Mouse (Mus musculus) gastrocnemius, adult 2 months (tissue): ENCODE results near the gene Tmem52b. TPM values are rescaled to one million over a fixed set of nuclear protein-coding genes. Genes with fewer than 3 reads are reported as not detected.

Source experiments
- DNase-seq: peaks from one replicate; pipeline ENCODE4 v3.0.0; 2022
- H3K27ac ChIP-seq: fragments of 200-600 bp; 2 replicates; pipeline ENCODE4 v1.8.1; 2022; ENCODE audit warnings: mild to moderate bottlenecking
- H3K4me3 ChIP-seq: fragments of 200-600 bp; 2 replicates; pipeline ENCODE4 v1.8.1; 2022; ENCODE audit warnings: mild to moderate bottlenecking, moderate library complexity
- CTCF ChIP-seq: fragments of 200-600 bp; IDR thresholded peaks from 2 replicates; pipeline ENCODE4 v1.8.1; 2022; ENCODE audit warnings: antibody characterized with exemption, mild to moderate bottlenecking, moderate library complexity
- intact Hi-C: fragments of 180-260 bp; cut with DNase I; formaldehyde crosslinking; loops from one replicate; pipeline ENCODE4 v1.15.1; 2025
- total RNA-seq, 2 experiments: library from RNA; stranded (reverse); gene quantifications; 2 replicates each; pipeline ENCODE4 v1.2.3; 2021

The Tmem52b gene
- total RNA-seq, 2 experiments from 2014 or later = not detected

DNA sequence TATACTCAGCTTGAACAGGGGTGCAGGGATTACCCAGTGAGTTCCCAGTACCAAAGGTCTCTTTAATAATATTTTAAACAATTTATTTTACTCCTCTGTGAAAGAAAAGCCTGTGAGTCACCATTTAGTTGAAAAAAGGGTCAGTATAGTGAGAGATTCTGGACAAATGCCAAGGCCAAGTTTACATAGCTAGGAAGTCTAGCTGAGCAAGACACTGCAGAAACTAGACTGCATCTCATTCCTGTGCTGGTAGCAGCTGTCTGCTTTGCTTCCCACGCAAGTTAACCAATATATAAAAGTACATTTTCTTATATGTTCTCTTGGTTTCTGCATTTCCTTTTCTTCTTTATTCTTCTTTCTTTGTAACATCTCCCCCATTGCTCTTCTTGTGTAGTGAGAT lies 1.1 kb downstream of the Tmem52b start:
- Histone ChIP-seq H3K27ac (no peak overlapping the region), H3K4me3 (no peak overlapping the region)
- DNase-seq = no peak
- no peak for TF ChIP-seq CTCF
- intact Hi-C loops = no loop called here

DNA sequence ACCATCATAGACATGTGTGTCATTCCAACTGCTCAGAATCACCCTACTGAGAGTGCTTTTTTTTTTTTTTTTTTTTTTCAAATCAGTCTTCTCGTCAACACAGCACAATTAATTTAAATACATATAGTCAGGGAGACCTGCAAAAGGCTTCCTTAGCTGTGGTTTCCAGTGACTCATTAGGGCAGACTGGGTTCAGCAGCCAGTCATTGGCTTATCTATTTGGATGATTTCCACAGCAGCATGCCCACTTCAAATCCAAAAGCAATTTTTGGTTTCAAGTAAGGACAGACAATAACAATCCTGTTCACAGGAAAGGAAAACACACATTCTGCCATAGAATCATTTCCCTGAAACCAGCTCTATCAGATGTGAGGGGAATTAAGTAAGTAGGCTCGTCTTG lies 2.0 kb downstream of the Tmem52b start:
- no peak overlapping the region for H3K4me3 ChIP-seq
- no peak for DNase-seq
- intact Hi-C loops = no loop called here
- TF ChIP-seq CTCF = no peak
- H3K27ac ChIP-seq = no peak overlapping the region

DNA sequence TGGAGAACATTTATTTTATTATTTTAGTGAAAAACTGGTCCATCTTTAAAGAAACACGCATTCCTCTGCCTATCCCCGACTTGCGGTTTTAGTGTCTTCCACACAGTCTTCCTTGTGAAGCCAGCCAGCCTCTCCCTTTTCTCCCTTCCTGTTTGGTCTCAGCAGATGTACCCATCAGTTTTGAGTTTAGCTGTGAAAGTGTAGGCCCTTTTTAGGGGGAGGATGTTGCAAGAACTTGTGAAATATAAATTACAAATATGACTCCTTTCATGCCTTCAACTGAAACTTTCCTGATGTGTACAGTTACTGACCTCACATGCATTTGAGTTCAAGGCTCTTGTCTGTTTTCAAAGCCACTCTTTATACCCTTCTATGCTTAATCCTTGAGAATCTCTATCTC lies 2.7 kb downstream of the Tmem52b start:
- intact Hi-C loops = no loop called here
- H3K4me3 ChIP-seq = no peak overlapping the region
- no peak for TF ChIP-seq CTCF
- H3K27ac ChIP-seq = no peak overlapping the region
- DNase-seq = no peak

DNA sequence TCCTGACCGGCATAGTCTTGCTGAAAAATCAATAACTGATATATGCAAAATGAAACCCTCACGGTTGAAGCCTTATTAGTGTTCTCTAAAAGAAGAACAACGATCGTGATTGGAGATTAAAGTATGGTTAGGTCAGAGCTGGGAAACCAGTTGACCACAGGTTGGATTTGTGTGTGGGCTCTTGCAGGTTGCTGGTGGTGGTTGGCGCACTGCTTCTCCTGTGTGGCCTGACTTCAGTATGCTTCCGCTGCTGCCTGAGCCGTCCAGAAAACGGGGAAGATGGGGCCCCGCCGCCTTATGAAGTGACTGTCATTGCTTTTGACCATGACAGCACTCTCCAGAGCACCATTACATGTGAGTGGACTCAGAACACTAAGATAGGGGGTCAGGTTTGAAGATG lies 4.0 kb downstream of the Tmem52b start:
- no peak for DNase-seq
- no peak overlapping the region for H3K27ac ChIP-seq
- no peak for TF ChIP-seq CTCF
- intact Hi-C loops = no loop called here
- no peak overlapping the region for H3K4me3 ChIP-seq

DNA sequence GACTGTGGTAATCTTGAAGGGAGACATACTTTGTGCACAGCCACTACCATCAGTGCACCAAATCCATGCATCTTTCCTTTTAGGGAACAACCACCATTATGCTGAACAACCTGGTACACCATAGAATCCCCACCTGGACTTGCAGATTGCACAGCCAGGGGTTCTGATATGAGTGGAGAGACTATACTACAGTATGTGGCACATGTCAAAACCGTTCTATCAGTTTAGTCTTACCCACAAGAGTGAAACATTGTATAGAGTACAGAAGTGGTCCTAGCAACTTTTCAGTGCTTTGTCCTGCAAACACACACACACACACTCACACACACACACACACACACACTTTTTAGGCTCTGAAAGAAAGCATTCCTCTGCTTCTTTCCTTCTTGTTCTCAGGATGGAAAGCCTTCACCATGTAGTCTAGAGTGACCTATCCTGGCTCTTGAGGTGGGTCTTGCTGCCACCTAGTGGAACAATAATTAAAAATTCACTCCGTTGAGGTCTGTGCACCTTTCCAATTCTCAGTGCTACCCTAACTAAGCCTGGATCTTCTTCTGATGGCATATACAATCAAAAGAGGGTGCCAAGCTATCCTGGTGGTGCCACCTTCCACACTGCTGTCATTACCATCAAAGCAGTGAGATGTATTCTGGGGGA lies 5.5 kb downstream of the Tmem52b start:
- no peak for DNase-seq
- intact Hi-C loops = loop anchor here (2.0 kb wide), 1 partner anchor 125 kb away; no protein-coding TSS in a partner anchor
- peak; percentile 63 for TF ChIP-seq CTCF
- Histone ChIP-seq H3K27ac (no peak overlapping the region), H3K4me3 (no peak overlapping the region)

DNA sequence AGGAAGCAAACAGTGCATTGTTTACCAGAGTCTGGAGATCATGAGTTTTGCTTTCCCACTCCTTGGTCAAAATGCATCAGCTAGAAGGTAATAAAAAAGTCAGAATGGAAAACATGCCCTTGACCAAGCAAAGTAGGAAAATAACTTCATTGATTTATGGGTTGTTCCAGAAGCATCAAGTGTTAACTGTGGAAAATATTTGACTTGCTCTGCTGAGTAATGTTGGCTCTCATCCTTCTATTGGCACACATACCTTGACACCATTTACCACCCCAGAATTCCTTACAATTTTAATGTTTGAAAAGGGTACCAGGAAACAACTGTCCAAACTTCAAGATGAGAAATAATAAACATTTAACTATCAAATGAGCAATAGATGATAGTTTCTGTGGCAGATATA lies 13.7 kb downstream of the Tmem52b start:
- intact Hi-C loops = no loop called here
- no peak overlapping the region for H3K27ac ChIP-seq
- no peak for TF ChIP-seq CTCF
- DNase-seq = no peak
- H3K4me3 ChIP-seq = no peak overlapping the region

DNA sequence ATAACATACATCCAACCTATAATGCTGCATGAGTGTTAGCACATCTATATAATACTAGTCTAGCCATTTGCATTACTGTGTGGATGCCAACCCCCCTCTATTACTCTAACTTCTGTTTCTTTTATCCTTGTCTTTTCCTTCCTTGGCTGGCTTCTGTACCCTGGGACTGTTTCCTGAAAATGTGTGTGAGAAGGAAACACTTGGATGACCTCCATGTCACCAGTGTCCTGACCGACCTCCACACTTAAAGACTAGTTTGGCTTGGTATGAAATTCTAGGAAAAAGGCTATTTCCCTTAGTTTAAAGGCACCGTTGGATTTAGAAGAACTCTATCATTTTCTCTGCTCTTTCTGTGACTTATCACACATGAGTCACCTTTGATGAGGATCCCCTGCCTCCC lies 15.1 kb downstream of the Tmem52b start:
- no peak for TF ChIP-seq CTCF
- intact Hi-C loops = no loop called here
- Histone ChIP-seq H3K4me3 (no peak overlapping the region), H3K27ac (no peak overlapping the region)
- no peak for DNase-seq

DNA sequence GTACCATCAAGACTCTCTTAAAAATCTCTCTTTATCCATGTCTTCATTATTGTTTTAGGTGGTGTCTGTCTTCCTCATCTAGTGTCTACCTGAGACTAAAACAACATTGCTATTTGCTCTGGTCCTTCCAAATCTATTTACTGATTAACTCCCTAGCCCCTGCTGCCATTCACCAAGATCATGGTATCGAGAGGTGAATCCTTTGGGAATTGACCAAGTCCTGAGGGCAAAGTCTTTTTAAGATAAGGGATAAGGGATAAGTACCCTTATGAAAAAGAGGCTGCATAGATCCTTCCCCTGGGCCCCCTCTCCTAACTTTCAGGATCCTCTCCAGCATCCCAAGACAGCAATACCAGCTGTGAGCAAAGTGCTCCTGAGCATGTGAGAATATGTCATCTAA lies 17.2 kb downstream of the Tmem52b start:
- H3K4me3 ChIP-seq = no peak overlapping the region
- intact Hi-C loops = loop anchor here (5.0 to 10.0 kb wide), 2 partner anchors 685 to 767 kb away; no protein-coding TSS in a partner anchor
- no peak overlapping the region for H3K27ac ChIP-seq
- TF ChIP-seq CTCF = no peak
- no peak for DNase-seq

DNA sequence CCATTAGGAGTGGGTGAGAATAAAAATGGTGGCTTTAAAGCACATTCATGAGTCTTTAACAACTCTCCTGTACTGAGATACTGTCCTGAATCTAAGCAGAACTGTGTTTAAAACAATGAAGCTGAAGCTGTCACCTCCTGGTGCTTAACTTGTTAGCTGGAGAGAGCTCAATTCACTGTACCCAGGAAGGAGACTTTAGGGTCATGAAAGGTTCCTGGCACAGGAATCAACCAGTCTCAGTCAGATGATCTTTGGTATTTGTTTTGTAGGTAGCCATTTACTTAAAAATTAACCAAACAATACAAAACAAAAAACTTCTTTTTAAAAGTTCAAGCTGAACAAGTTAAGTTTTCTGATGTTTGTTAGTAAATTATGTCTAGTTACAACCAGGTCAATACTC lies 17.9 kb downstream of the Tmem52b start:
- TF ChIP-seq CTCF = no peak
- intact Hi-C loops = loop anchor here (5.0 to 10.0 kb wide), 2 partner anchors 685 to 768 kb away; no protein-coding TSS in a partner anchor
- Histone ChIP-seq H3K4me3 (no peak overlapping the region), H3K27ac (no peak overlapping the region)
- no peak for DNase-seq

DNA sequence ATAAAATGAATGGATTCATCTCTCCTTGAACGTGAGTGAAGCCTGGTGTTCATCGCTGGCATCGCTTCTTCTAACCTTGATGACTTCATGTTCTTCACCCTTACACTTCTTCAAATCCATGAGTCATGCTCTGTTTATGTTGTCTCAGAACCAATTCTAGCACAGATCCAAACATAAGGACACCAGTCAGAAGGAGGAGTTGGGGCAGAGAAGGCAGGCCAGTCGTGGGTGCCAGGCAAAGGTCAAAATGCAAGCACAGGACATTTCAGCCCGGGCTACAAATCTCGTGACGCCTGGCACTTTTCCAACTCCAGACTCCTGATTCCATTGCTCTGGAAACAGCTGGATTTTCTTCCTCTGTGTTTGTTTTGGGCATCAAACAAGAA lies 20.2 kb downstream of the Tmem52b start:
- peak overlapping the region; percentile 84 for H3K4me3 ChIP-seq

DNA sequence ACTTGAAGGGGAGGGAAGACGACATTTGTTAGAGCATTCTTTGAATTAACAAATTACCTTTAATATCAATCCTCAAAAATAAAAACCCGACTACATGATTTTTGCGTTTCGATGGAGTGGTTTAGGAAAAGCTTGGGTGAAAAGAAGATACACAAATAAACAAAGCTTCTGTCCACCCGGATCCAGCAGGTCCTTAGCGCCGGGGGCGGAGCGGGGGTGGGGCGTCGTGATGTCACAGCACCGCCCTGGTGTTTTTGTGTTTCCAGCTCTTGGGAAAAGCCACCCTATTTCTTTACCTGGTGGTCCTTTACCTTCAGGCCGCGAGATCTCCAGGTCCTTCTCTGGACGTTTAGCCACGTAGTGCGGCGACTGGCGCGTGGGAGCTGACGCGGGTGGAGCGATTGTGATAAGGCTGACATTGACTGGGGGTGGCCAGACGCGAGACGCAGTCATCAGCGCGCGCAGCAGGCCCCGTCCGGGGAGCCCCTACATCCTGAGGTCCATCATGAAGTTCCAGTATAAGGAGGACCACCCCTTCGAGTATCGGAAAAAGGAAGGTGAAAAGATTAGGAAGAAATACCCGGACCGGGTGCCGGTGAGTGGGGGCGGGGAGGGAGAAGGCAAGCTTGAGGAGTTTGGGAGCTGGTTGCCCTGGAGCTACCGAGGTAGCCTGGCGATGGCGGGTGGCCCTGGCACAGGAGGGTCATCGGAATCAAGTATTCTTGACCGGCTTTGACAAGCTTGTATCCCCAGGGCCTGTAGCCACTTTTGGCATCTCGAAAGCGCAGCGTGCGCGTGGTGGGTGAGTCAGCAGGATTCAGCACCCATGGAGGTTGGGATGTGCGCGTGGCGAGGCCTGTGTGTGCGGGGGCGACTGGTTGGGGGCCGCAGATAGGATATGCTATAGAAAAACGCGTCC lies 20.8 kb downstream of the Tmem52b start, which contains the start of gene Gabarapl1:
TSS of gene Gabarapl1 (plus strand) at position 219 of the 919 bp plus-strand sequence.
- intact Hi-C loops = loop anchor here (5.0 to 10.0 kb wide), 2 partner anchors 688 to 771 kb away; no protein-coding TSS in a partner anchor
- Histone ChIP-seq H3K4me3 (peak within 1 kb of the TSS; percentile 84), H3K27ac (peak within 1 kb of the TSS; percentile 99)
- no peak for TF ChIP-seq CTCF
- peak; percentile 90 for DNase-seq

More for the DNA sequence above, 20.2 kb downstream of the Tmem52b start:
- H3K27ac ChIP-seq = peak overlapping the region; percentile 99
- intact Hi-C loops = loop anchor here (5.0 to 10.0 kb wide), 2 partner anchors 688 to 770 kb away; no protein-coding TSS in a partner anchor
- peak; percentile 84 for DNase-seq
- TF ChIP-seq CTCF = no peak; the same call in 1 of the 2 replicates

DNA sequence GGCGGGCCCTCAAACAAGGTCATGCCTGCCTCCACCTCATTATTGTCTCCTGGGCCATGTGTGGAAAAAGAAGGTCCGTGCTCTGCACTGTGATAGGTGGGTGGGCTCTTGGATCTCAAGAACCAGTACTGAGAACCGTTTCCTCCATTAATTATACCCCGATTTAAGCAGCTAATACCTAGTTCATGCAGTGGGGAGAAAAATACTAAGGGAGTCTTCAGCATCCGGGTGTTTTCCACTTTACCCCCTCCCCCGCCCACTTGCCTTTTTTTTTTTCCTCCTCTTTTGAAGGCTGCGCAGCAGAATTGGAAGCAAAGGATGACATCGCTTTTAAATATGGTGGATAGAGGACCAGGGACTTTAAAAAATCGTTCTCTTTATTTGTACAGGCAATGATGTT lies 21.7 kb downstream of the Tmem52b start:
- peak overlapping the region; percentile 84 for H3K4me3 ChIP-seq
- TF ChIP-seq CTCF = no peak
- intact Hi-C loops = loop anchor here (5.0 to 10.0 kb wide), 2 partner anchors 689 to 772 kb away; no protein-coding TSS in a partner anchor
- peak overlapping the region; percentile 99 for H3K27ac ChIP-seq
- no peak for DNase-seq

DNA sequence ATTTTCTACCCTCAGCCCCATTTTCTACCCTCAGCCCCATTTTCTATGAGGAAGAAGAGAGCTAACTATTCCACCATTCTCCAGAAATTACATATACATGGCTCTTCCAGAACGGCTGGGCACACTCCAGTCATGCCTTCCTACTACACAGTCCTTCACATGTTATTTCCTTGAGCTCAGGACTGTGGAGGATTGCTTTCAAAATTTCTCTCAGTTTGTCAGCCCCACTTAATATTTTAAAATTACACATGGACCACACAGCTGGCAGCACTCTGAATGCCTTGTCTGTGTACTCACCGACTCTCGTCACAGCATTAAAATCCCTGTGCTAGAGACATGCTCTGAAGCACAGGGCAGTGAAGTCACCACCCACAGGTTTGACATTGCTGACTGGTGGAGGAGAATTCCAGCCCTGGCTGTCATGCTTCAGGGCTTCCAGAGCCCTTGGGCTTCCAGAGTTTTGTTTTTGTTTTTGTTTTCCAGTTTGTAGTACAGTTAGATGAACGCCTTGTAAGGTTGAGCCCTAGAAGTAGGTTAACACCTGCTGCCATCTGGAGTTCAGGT lies 22.4 kb downstream of the Tmem52b start:
- no peak for DNase-seq
- TF ChIP-seq CTCF = no peak
- intact Hi-C loops = loop anchor here (5.0 to 10.0 kb wide), 2 partner anchors 690 to 772 kb away; no protein-coding TSS in a partner anchor
- Histone ChIP-seq H3K27ac (peak overlapping the region; percentile 99), H3K4me3 (peak overlapping the region; percentile 84)
